Mouse (Mus musculus) thymus, postnatal 10 days (tissue): ENCODE data around the gene Prps1l3.

Experiments
- DNase-seq, 2 experiments: peaks; one replicate each; pipeline ENCODE4 v3.0.0; 2021; ENCODE audit warnings: low spot score in 2 of 2

Prps1l3 gene

DNA sequence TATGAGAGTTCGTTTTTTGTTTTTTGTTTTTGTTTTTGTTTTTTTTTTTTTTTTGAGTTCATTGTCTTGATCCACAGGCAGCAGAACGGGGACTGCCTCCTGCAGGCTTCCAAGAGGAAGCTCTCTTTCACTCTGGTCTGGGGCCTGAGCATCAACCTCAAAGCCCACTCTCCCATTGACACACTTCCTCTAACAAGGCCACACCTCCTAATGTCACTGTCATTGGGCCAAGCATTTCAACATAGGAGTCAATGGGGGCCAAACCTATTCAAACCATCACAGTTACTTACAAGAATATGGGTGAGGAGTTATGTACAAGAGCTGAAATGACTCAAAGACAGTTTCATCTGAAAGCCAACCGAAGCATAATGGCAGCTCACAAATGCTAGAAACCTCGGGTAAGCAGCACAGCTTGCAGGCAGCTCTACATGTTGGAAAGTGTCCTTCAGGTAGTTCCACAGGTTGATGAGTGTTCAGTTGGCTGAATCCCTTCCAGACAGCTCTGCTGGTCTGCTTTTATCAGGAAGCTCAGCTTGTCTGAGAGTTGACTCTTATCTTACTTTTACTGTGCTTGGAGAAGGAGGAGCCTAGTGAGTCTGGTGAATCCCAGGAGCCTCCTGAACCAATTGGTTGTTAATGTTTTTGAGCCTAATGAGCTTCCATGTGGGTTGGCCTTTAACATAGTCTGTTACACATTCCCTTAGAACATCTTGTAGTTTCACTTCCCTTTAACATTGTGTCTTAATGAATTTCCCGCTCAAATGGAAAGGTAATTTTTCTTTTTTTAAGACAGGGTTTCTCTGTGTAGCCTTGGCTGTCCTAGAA, 13.7 kb downstream of the Prps1l3 start:
- no peak for DNase-seq

DNA sequence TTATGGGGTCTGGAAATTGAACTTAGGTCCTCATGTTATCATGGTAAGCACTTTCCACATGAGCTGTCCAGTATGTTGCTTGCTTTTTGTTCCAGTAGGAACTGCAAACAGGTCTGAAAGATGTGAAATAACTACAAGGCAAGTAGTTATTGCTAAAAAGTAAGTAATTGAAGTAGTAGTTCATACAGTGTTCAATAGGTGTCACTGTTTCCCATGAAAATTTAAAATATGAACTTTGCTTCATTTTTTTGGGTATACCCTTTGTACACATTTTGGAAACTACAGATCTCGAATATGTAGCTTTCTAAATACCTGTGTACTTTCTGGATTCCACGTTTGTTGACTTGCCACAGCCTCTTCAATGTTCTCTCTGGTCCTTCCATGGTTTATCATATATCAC, 28.4 kb downstream of the Prps1l3 start:
- DNase-seq, result no peak

DNA sequence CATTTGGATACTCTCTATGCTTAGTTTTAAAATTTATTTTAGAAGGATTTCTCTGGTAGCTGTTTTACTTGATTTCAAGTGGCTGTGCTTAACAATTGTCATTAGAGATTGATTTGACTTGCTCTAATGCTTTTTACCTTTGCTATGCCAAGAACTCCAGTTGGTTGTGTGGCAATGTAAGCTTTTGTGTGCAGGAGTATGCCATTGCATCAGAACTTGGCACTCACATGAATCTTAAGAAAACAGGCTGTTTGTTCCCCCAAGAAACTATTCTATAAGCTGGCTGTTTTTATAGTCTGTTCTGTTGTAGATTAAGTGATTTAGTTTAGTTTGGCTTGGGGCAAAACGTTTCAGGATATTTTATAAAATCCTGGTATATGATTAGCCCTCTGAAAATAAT, 45.2 kb downstream of the Prps1l3 start:
- no peak for DNase-seq

DNA sequence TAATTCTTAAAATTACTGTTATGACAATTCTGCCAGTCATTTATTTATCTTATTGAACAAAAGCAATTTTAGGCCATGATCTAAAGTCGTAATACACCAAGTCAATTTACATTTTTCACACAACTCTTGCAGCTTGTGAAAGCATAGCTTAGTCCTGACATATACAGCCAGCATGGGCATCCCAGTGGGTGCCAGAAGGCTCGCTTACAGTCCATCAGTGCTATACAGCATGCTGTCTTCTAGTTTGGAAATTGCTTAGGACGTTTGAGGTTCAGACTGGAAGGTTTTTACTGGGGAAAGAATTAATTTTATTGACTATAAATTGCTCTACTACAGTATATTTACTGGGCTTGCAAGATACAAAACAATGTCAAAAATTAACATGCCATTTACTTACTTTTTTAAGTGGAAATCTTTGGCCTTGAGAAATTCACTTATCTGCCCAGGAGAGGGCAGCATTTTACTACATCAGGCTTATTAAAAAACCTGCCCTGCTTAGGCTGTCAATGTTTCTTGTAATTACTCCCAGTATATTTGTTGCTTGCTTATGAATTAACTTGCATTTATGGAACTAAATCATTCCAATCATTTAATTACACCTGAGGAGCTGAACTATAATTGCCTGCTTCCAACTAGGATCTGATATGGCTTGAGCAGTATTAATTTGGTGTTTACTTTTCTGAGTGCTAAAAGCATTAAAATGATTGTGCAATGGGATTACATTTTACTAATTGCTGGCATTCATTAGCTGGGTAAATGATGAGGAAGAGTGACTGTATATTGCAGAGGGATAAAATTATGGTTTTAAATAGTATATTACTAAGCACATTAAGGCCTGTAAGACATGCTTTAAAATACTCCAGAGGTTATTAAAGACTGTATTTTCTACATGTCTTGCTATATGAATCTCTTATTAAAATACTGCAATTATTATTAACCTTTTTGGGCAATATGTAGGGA, 51.2 kb downstream of the Prps1l3 start:
- DNase-seq, result no peak

DNA sequence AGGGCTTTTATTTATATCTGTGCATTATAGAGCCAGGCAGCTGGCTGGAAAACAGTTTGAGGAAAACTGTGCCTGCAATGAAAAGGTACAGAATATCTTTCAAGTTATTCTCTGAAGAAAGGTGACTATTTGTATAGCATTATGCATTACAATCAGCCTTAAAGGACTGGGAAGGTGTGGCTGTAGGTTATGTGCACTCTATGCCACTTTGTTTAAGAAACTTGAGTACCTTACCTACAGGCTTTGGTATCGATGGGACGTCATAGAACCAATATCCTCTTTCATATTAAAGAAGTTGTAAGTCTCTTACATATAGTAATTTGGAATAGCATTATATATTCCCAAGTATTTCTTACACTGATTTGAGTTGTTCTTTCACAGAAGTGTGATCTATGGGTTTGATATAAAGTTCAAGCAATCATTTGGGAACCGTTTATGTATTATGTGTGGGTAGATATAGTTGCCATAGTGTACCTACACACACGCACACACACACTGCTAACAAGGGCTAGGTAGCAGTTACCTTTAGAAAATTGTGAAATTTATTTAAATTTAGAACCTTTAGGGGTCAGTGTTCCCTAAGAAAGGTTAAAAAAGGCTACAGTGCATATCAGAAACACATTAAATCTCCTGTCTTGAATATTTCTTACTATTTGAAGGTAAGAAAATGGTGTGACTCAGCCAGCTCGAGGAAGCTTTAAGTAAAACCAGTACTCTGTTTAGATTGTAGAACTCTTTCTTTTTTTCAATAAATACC, 55.3 kb downstream of the Prps1l3 start:
- DNase-seq, result no peak
